Mouse (Mus musculus) layer of hippocampus, adult 9-11 months (tissue): ENCODE measurements at regions not wholly inside any gene's neighbourhood (a gene's known extent, or its start where the extent isn't known, plus 50 kb on each side); places are given as distances from the start of the nearest gene placed in this dataset.
A peak's percentile ranks its signal among the peaks of the same experiment; 100 is the strongest.

Source experiments
- DNase-seq: peaks from one replicate; pipeline ENCODE4 v3.0.0; 2022

DNA sequence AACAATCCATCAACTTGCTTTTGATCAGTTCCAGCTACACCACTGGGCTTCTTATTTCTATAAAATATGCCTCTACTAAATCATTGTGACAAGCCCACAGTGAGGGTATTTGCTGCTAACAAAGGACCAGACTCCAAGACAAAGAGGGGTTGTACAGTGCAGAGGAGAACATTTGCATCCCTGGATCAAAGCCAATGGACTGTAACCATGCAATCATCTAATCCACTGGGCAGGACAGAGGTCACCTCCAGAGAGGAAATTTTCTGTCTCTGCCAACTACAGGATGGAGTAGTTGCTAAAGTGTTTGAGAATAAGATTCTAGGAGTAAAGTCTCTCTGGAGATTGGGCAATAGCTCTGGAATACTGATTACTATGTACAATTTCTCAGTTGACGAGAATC, 272.9 kb downstream of the Cox7c start:
- DNase-seq, result no peak

- DNase-seq, result no peak
Measured at GRCm38 (mm10) chr13:85771027-85771681, 275.6 kb downstream of the Cox7c start.

- peak; percentile 17 for DNase-seq
Measured at GRCm38 (mm10) chr13:85770538-85770937, 276.2 kb downstream of the Cox7c start.

GRCm38 (mm10) chr13:85768520-85768919, 278.2 kb downstream of the Cox7c start:
- peak; percentile 6 for DNase-seq

DNA sequence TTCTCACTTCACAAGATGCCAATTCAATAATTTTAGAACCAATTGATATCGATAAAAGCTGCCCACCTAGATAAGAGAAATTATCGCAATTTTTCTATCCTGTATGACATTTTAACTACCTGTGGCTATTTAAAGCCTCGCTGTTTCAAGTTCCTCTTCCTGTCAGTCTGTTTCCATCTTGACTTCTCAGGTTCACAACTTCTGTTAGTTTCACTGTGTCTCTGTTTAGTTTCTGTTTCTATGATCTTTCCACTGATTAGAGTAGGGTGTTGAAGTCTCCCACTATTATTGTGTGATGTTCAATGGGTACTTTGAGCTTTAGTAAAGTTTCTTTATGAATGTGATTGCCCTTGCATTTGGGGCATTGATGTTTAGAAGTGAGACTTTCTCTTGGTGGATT, 322.1 kb downstream of the Cox7c start:
- no peak for DNase-seq

DNA sequence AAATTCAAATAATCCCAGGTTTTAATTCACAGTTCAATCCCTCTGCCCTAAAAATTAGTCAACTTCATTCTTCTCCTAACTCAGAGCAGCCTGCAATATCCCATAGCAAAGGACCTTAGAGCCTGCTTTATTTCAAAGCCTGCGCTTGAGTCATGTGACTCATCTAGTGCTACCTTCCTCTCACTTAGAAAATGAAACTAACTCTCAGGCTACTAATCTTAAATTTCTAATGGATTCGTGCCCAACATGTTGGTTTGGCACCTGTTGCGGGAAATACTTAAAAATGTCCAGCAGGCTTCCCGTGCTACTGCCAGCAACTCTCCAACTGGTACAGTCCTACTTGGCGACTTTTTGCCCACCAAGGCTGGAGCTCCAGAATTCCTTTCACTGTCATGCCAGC, 322.6 kb downstream of the Cox7c start:
- no peak for DNase-seq

GRCm38 (mm10) chr13:85720314-85720713, 326.4 kb downstream of the Cox7c start:
- no peak for DNase-seq

DNA sequence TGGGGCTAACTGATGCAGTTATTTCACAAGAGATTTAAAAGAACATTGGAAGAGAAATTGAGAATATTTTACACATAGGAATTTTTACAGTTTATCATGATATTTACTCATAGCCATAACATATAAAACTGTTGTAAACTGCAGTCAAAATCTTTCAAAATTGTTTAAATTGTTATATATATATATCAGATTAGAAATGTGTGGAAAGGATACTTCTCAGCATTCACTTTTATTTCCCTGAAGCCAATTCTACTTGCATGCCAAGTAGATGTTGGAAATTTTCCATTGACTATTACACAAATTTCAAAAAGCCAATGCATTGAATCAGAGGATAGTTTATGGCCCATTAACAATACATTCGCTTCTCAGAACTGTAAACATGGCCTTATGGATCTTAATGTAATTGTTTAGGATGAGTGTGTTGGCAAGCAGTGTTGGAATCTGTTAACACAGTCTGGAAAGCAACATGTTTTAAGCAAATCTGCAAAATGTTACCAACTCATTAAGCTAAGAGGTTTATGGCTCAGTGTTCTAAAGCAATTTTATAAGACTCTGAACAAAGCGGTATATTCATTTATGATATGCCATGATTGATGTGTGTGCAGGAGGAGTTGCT, 330.7 kb downstream of the Cox7c start:
- peak; percentile 3 for DNase-seq

GRCm38 (mm10) chr13:85692374-85692773, 354.3 kb downstream of the Cox7c start:
- DNase-seq, result no peak
